ENCODE assay signal across 10 mouse cellular contexts in genomic region chr5:122146609-122147008, GRCm38 (mm10). TPM values are rescaled to one million over a fixed set of nuclear protein-coding genes. Genes with fewer than 3 reads are reported as not detected.
A peak's percentile ranks its signal among the peaks of the same experiment; 100 is the strongest.
DNase-seq lines count a peak whose midpoint lies in the region; ATAC-seq and TF ChIP-seq lines count a peak whose summit lies in the region.
"Had no signal": no experiment of that assay in that cellular context is flagged by ENCODE, and none has a peak within 500 bp of the region (broad histone marks: within the 10 kb centered on the region; RNA-seq: fewer than 3 reads in every experiment).

No protein-coding gene starts in this region.

- intact Hi-C loops in heart, postnatal 14 days (cut with DNase I): no loop called here

- H3K4me1 ChIP-seq in heart, embryonic 14.5 days (ENCODE audit: control insufficient read depth in 2 of 2, insufficient read depth in 2 of 2, low read length in 2 of 2): peaks cover 8 to 10% of the 10 kb centered on the region in 2 experiments
- peaks cover 2% of the 10 kb centered on the region for H3K4me1 ChIP-seq in ES-Bruce4 (ENCODE audit: control insufficient read depth, insufficient read depth, low read length)
- 0 out of 2 replicates have a peak, but pooled peaks cover 5% of the 10 kb centered on the region for H3K4me1 ChIP-seq in embryonic fibroblast, embryonic 13.5 days (ENCODE audit: control insufficient read depth, insufficient read depth, low read length)
- peaks cover 32% of the 10 kb centered on the region for H3K4me1 ChIP-seq in liver, embryonic 15.5 days (replicated peaks)

- no peak for DNase-seq in heart, postnatal 14 days
- DNase-seq in embryo, embryonic 11 days: no peak
- no peak for DNase-seq in urinary bladder, postnatal 25 days (ENCODE audit: low spot score)
- no peak for DNase-seq in thymus, postnatal 36 days
- DNase-seq: cerebellum, adult 11 months had no signal

- H3K27ac ChIP-seq in heart, embryonic 14.5 days (replicated peaks in 1 of 2; ENCODE audit: control insufficient read depth in 1 of 2, insufficient read depth in 1 of 2, low read depth in 2 of 2, low read length in 2 of 2): peak overlapping the region; percentile 72 to 84
- peak overlapping the region; percentile 85 for H3K27ac ChIP-seq in ES-Bruce4 (ENCODE audit: insufficient read depth, low read length)
- peak overlapping the region; percentile 67 for H3K27ac ChIP-seq in embryonic fibroblast, embryonic 13.5 days (ENCODE audit: insufficient read depth, low read length)
- peak overlapping the region; percentile 77; the same call in 1 of the 2 replicates for H3K27ac ChIP-seq in liver, embryonic 15.5 days (replicated peaks)

- TF ChIP-seq CTCF in ES-Bruce4 (IDR thresholded peaks at IDR 0.05; ENCODE audit: low read depth, low read length): no peak
- no peak for TF ChIP-seq CTCF in embryonic fibroblast, embryonic 13.5 days (IDR thresholded peaks at IDR 0.05; ENCODE audit: borderline replicate concordance, insufficient read depth, low read length)

- H3K36me3 ChIP-seq in heart, embryonic 14.5 days (ENCODE audit: control insufficient read depth, insufficient read depth, low read length): no peaks in the 10 kb centered on the region
- no peaks in the 10 kb centered on the region for H3K36me3 ChIP-seq in ES-Bruce4 (ENCODE audit: control insufficient read depth, insufficient read depth, low read length, poor library complexity, severe bottlenecking)
- no peaks in the 10 kb centered on the region for H3K36me3 ChIP-seq in liver, embryonic 15.5 days (replicated peaks)

- no peaks in the 10 kb centered on the region for H3K9me3 ChIP-seq in heart, embryonic 14.5 days (ENCODE audit: control insufficient read depth, low read length)
- no peaks in the 10 kb centered on the region for H3K9me3 ChIP-seq in ES-Bruce4 (replicated peaks; ENCODE audit: control insufficient read depth, insufficient read depth, low read length, poor library complexity, severe bottlenecking)
- no peaks in the 10 kb centered on the region for H3K9me3 ChIP-seq in liver, embryonic 15.5 days (replicated peaks)

- 0 out of 2 replicates have a peak overlapping the region, but pooled peaks have one; percentile 52 for H3K4me2 ChIP-seq in heart, embryonic 14.5 days (ENCODE audit: low read length)
- H3K4me2 ChIP-seq in liver, embryonic 15.5 days: 0 out of 2 replicates have a peak overlapping the region, but pooled peaks have one; percentile 73
- H3K4me2 ChIP-seq: midbrain, embryonic 11.5 days had no signal

- peak overlapping the region; percentile 21; the same call in 1 of the 2 replicates for H3K9ac ChIP-seq in heart, embryonic 14.5 days (ENCODE audit: low read length)
- peak overlapping the region; percentile 71 for H3K9ac ChIP-seq in ES-Bruce4 (ENCODE audit: low read depth, poor library complexity, severe bottlenecking)
- H3K9ac ChIP-seq in liver, embryonic 15.5 days: no peak overlapping the region

- no peaks in the 10 kb centered on the region for H3K27me3 ChIP-seq in heart, embryonic 14.5 days (ENCODE audit: control insufficient read depth, insufficient read depth, low read length)
- no peaks in the 10 kb centered on the region for H3K27me3 ChIP-seq in ES-Bruce4 (ENCODE audit: control insufficient read depth, insufficient read depth, low read length, poor library complexity, severe bottlenecking)
- H3K27me3 ChIP-seq in liver, embryonic 15.5 days: no peaks in the 10 kb centered on the region

- no peak overlapping the region for H3K4me3 ChIP-seq in heart, embryonic 14.5 days (ENCODE audit: control insufficient read depth in 1 of 2, insufficient read depth in 1 of 2, low read depth in 1 of 2, low read length in 2 of 2)
- peak overlapping the region; percentile 70 for H3K4me3 ChIP-seq in ES-Bruce4 (ENCODE audit: low read depth, low read length)
- H3K4me3 ChIP-seq in embryonic fibroblast, embryonic 13.5 days (ENCODE audit: insufficient read depth, low read length): no peak overlapping the region
- H3K4me3 ChIP-seq in liver, embryonic 15.5 days (replicated peaks): no peak overlapping the region

- no peak for TF ChIP-seq POLR2A in ES-Bruce4 (IDR thresholded peaks at IDR 0.05; ENCODE audit: insufficient read depth, low read length)
- no peak for TF ChIP-seq POLR2A in embryonic fibroblast, embryonic 13.5 days (IDR thresholded peaks at IDR 0.05; ENCODE audit: low read depth, low read length)

- TF ChIP-seq EP300 in ES-Bruce4 (IDR thresholded peaks at IDR 0.05; ENCODE audit: insufficient read depth, low read depth, low read length): peak; percentile 83

- no peak for ATAC-seq in heart, embryonic 14.5 days (ENCODE audit: insufficient number of reproducible peaks, insufficient read depth, low FRiP score, low read depth)
- ATAC-seq in liver, embryonic 15.5 days (ENCODE audit: insufficient read depth): no peak

RNA-seq across cellular contexts. Expression of gene Ccdc63, which starts 6.0 kb away (rescaled TPM):
- 0.85 TPM in 1 of 2 replicates, not detected in the other for polyA plus RNA-seq in heart, embryonic 14.5 days (2014; fragmentation: Nextera tagmentation; extraction: Ambion mirVana)
- not detected for total RNA-seq in heart, postnatal 14 days (2021)
- polyA plus RNA-seq in ES-Bruce4 (2011; ENCODE audit: insufficient read depth, insufficient read length, low read depth, missing spikeins): 2.4 and 3.0 TPM in 2 replicates
- polyA plus RNA-seq in embryonic fibroblast, embryonic 13.5 days (2011; ENCODE audit: insufficient read length, low read depth, missing spikeins): not detected in 2 replicates
- polyA plus RNA-seq in liver, embryonic 15.5 days (2015; fragmentation: Nextera tagmentation; extraction: Ambion mirVana): 0.10 and 0.12 TPM in 2 replicates

RNA-seq across cellular contexts. Expression of gene Ppp1cc, which starts 11.5 kb away (rescaled TPM):
- polyA plus RNA-seq in heart, embryonic 14.5 days (2014; fragmentation: Nextera tagmentation; extraction: Ambion mirVana): 229 and 248 TPM in 2 replicates
- total RNA-seq in heart, postnatal 14 days (2021): 100 to 1,000 TPM; 121 to 152 TPM
- polyA plus RNA-seq in ES-Bruce4 (2011; ENCODE audit: insufficient read depth, insufficient read length, low read depth, missing spikeins): 437 and 458 TPM in 2 replicates
- 231 and 241 TPM in 2 replicates for polyA plus RNA-seq in embryonic fibroblast, embryonic 13.5 days (2011; ENCODE audit: insufficient read length, low read depth, missing spikeins)
- polyA plus RNA-seq in liver, embryonic 15.5 days (2015; fragmentation: Nextera tagmentation; extraction: Ambion mirVana): 142 and 147 TPM in 2 replicates

RNA-seq across cellular contexts. Expression of gene Myl2, which starts 45.9 kb away (rescaled TPM):
- polyA plus RNA-seq in heart, embryonic 14.5 days (2014; fragmentation: Nextera tagmentation; extraction: Ambion mirVana): 10,198 and 10,957 TPM in 2 replicates
- total RNA-seq in heart, postnatal 14 days (2021): over 10,000 TPM; 16,479 to 17,190 TPM
- not detected in 2 replicates for polyA plus RNA-seq in ES-Bruce4 (2011; ENCODE audit: insufficient read depth, insufficient read length, low read depth, missing spikeins)
- 0.76 TPM in 1 of 2 replicates, not detected in the other for polyA plus RNA-seq in embryonic fibroblast, embryonic 13.5 days (2011; ENCODE audit: insufficient read length, low read depth, missing spikeins)
- polyA plus RNA-seq in liver, embryonic 15.5 days (2015; fragmentation: Nextera tagmentation; extraction: Ambion mirVana): 3.9 and 4.2 TPM in 2 replicates

RNA-seq across cellular contexts. Expression of gene Hvcn1, which starts 60.0 kb away (rescaled TPM):
- polyA plus RNA-seq in heart, embryonic 14.5 days (2014; fragmentation: Nextera tagmentation; extraction: Ambion mirVana): 1.2 and 1.6 TPM in 2 replicates
- total RNA-seq in heart, postnatal 14 days (2021): 1 to 10 TPM; 1.4 TPM
- polyA plus RNA-seq in ES-Bruce4 (2011; ENCODE audit: insufficient read depth, insufficient read length, low read depth, missing spikeins): 10.6 and 11.8 TPM in 2 replicates
- 1.2 and 3.1 TPM in 2 replicates for polyA plus RNA-seq in embryonic fibroblast, embryonic 13.5 days (2011; ENCODE audit: insufficient read length, low read depth, missing spikeins)
- polyA plus RNA-seq in liver, embryonic 15.5 days (2015; fragmentation: Nextera tagmentation; extraction: Ambion mirVana): 4.6 and 5.1 TPM in 2 replicates

Comparison
In these comparisons a context has a peak if more than half of its experiments do, and no peak if none do; other contexts are left out.
1. RNA of gene Myl2, which starts 45.9 kb away (polyA plus RNA-seq): 10,198 to 10,957 TPM in heart, embryonic 14.5 days; 3.9 to 4.2 TPM in liver, embryonic 15.5 days, 0.76 TPM in embryonic fibroblast, embryonic 13.5 days and not detected in ES-Bruce4; every median in the first group is over 1,000 times any median in the second.
2. Peak in every context shown above with its lines, with median percentiles within 50 percentile points of each other: H3K27ac ChIP-seq.